Mouse (Mus musculus) gastrocnemius, postnatal 36 days (tissue): ENCODE measurements at regions not wholly inside any gene's neighbourhood (a gene's known extent, or its start where the extent isn't known, plus 50 kb on each side); places are given as distances from the start of the nearest gene placed in this dataset.

Source experiments
- DNase-seq, 2 experiments: peaks; one replicate each; pipeline ENCODE4 v3.0.0; 2022
- intact Hi-C: fragments of 180-260 bp; cut with DNase I; formaldehyde crosslinking; loops from one replicate; pipeline ENCODE4 v1.15.1; 2025

GRCm38 (mm10) chr16:44631357-44632053 lies 72.8 kb upstream of the Boc start:
- intact Hi-C loops = loop anchor here (5.0 kb wide), 1 partner anchor 64 kb away; no protein-coding TSS in a partner anchor
- no peak for DNase-seq

GRCm38 (mm10) chr16:44630861-44631260 lies 72.2 kb upstream of the Boc start:
- intact Hi-C loops = loop anchor here (5.0 kb wide), 1 partner anchor 64 kb away; no protein-coding TSS in a partner anchor

GRCm38 (mm10) chr16:44630426-44630825 lies 71.7 kb upstream of the Boc start:
- DNase-seq = no peak
- intact Hi-C loops = loop anchor here (5.0 kb wide), 1 partner anchor 63 kb away; no protein-coding TSS in a partner anchor

More at GRCm38 (mm10) chr16:44630861-44631260, 72.2 kb upstream of the Boc start:
- no peak for DNase-seq

GRCm38 (mm10) chr16:44629296-44630275 lies 70.9 kb upstream of the Boc start:
- intact Hi-C loops = loop anchor here (5.0 kb wide), 1 partner anchor 62 kb away; no protein-coding TSS in a partner anchor
- DNase-seq = peak in 1 of 2 experiments; percentile 17

GRCm38 (mm10) chr16:44625871-44626293 lies 67.2 kb upstream of the Boc start:
- peak in 1 of 2 experiments; percentile 35 for DNase-seq
- intact Hi-C loops = no loop called here

GRCm38 (mm10) chr16:44625108-44625616 lies 66.5 kb upstream of the Boc start:
- no peak for DNase-seq
- intact Hi-C loops = no loop called here

- intact Hi-C loops = no loop called here
- no peak for DNase-seq
These were observed 62.9 kb upstream of the Boc start for GRCm38 (mm10) chr16:44621573-44621972.

GRCm38 (mm10) chr16:44620536-44620935 lies 61.8 kb upstream of the Boc start:
- intact Hi-C loops = no loop called here
- DNase-seq = no peak

GRCm38 (mm10) chr16:44619476-44620103 lies 60.9 kb upstream of the Boc start:
- DNase-seq = no peak
- intact Hi-C loops = no loop called here

GRCm38 (mm10) chr16:44617041-44617440 lies 58.3 kb upstream of the Boc start:
- no peak for DNase-seq
- intact Hi-C loops = no loop called here

- intact Hi-C loops = no loop called here
- DNase-seq = no peak
These were observed 57.7 kb upstream of the Boc start for GRCm38 (mm10) chr16:44616376-44616775.

- peak in 1 of 2 experiments; percentile 27 for DNase-seq
- intact Hi-C loops = no loop called here
These were observed 57.1 kb upstream of the Boc start for GRCm38 (mm10) chr16:44615878-44616206.

- DNase-seq = no peak
- intact Hi-C loops = no loop called here
These were observed 56.6 kb upstream of the Boc start for GRCm38 (mm10) chr16:44615172-44615877.

GRCm38 (mm10) chr16:44614235-44614634 lies 55.5 kb upstream of the Boc start:
- intact Hi-C loops = no loop called here
- no peak for DNase-seq

- intact Hi-C loops = no loop called here
- no peak for DNase-seq
These were observed 54.0 kb upstream of the Boc start for GRCm38 (mm10) chr16:44612676-44613075.

GRCm38 (mm10) chr16:44611525-44611924 lies 52.8 kb upstream of the Boc start:
- no peak for DNase-seq
- intact Hi-C loops = no loop called here

GRCm38 (mm10) chr16:44608586-44608985 lies 49.9 kb upstream of the Boc start:
- intact Hi-C loops = no loop called here
- DNase-seq = no peak
